Mouse (Mus musculus) liver, postnatal 0 days (tissue): ENCODE data around the gene Pdss2.

Experiments used
- CTCF ChIP-seq: sonication (generic); IDR thresholded peaks from 2 replicates; pipeline ENCODE4 v1.5.1; 2016; ENCODE audit warnings: antibody characterized with exemption, low read depth
- EP300 ChIP-seq: IDR thresholded peaks from 2 replicates; pipeline ENCODE4 v1.6.1; 2016; ENCODE audit warnings: antibody characterized with exemption, low read depth, mild to moderate bottlenecking

- TF ChIP-seq CTCF (no peak), EP300 (no peak)
Measured at GRCm38 (mm10) chr10:43294331-43294730, 73.0 kb downstream of the Pdss2 start.
